Mouse (Mus musculus): Measurements from ENCODE around the gene Pkd1.

- TF ChIP-seq GATA1 (IDR thresholded peaks at IDR 0.05; ENCODE audit: low read length) = no peak
- TF ChIP-seq TAL1 (IDR thresholded peaks at IDR 0.05; ENCODE audit: low read length) = no peak
Measured at GRCm38 (mm10) chr17:24507806-24508460, 41.7 kb upstream of the Pkd1 start.
